Mouse (Mus musculus) stomach, postnatal 0 days (tissue): Measurements from ENCODE around the gene Hist1h1d.

Source experiments
- CTCF ChIP-seq: IDR thresholded peaks from 2 replicates; pipeline ENCODE4 v1.5.1; 2016; ENCODE audit warnings: antibody characterized with exemption, low read depth, mild to moderate bottlenecking, moderate library complexity
- EP300 ChIP-seq: optimal IDR thresholded peaks from 2 replicates; pipeline ENCODE3; 2016; ENCODE audit warnings: antibody characterized with exemption

- TF ChIP-seq EP300 (peak; percentile 56), CTCF (no peak)
These were observed 2.1 kb downstream of the Hist1h1d start for GRCm38 (mm10) chr13:23554925-23555838.
